Mouse (Mus musculus) midbrain, embryonic 12.5 days (tissue): ENCODE data around the gene Tmem235. TPM values are rescaled to one million over a fixed set of nuclear protein-coding genes. Genes with fewer than 3 reads are reported as not detected.
A peak's percentile ranks its signal among the peaks of the same experiment; 100 is the strongest.

ENCODE experiments used
- ATAC-seq: fragments of 200-750 bp; cut with Nextera tagmentation; 2 replicates; pipeline ENCODE4 v1.8.0; 2017; ENCODE audit warnings: low read depth, moderate TSS enrichment, moderate library complexity; ENCODE audit not compliant: low FRiP score
- H3K27ac ChIP-seq: fragments of 300-500 bp; sonication (generic); replicated peaks from 2 replicates; pipeline ENCODE4 v1.5.1; 2016; ENCODE audit warnings: mild to moderate bottlenecking
- H3K27me3 ChIP-seq: fragments of 300-500 bp; sonication (generic); 2 replicates; pipeline ENCODE4 v1.6.1; 2016; ENCODE audit warnings: mild to moderate bottlenecking
- H3K36me3 ChIP-seq: fragments of 300-500 bp; sonication (generic); 2 replicates; pipeline ENCODE4 v1.6.1; 2016
- H3K4me1 ChIP-seq: fragments of 300-500 bp; sonication (generic); 2 replicates; pipeline ENCODE4 v1.6.1; 2016
- H3K4me2 ChIP-seq: fragments of 300-500 bp; sonication (generic); replicated peaks from 2 replicates; pipeline ENCODE4 v1.6.1; 2016; ENCODE audit warnings: mild to moderate bottlenecking, moderate library complexity
- H3K4me3 ChIP-seq: fragments of 300-500 bp; sonication (generic); 2 replicates; pipeline ENCODE4 v1.5.1; 2016; ENCODE audit warnings: mild to moderate bottlenecking
- H3K9ac ChIP-seq: fragments of 300-500 bp; sonication (generic); replicated peaks from 2 replicates; pipeline ENCODE4 v1.6.1; 2016; ENCODE audit warnings: mild to moderate bottlenecking, moderate library complexity
- H3K9me3 ChIP-seq: fragments of 300-500 bp; sonication (generic); 2 replicates; pipeline ENCODE4 v1.6.1; 2016; ENCODE audit warnings: mild to moderate bottlenecking
- WGBS: fragments of 180-500 bp; shearing (Covaris S2); methylation state at CpG from one replicate; pipeline ENCODE4 v1.1.7; 2016; 5-methylcytosine and 5-hydroxymethylcytosine counted together
- polyA plus RNA-seq: library from polyadenylated mRNA; unstranded; fragments of >200 nt; fragmentation: Nextera tagmentation; extraction: Ambion mirVana; gene quantifications from 2 replicates; pipeline ENCODE4 v1.2.1, GENCODE M21; 2016

The Tmem235 gene
- polyA plus RNA-seq, 1 experiment from 2014 or later = not detected

- no peak within 1 kb of the TSS for H3K27ac ChIP-seq
- no peaks in the 10 kb centered on the region for H3K9me3 ChIP-seq
- ATAC-seq = peak; percentile 77
- peak within 1 kb of the TSS; percentile 98 for H3K4me2 ChIP-seq
- peak within 1 kb of the TSS; percentile 77 for H3K9ac ChIP-seq
- no peaks in the 10 kb centered on the region for H3K36me3 ChIP-seq
- WGBS = 1% methylated on average over 51 of the region's 51 CpGs
- H3K4me3 ChIP-seq = peak within 1 kb of the TSS; percentile 69
- H3K27me3 ChIP-seq = peaks cover 27% of the 10 kb centered on the region
- H3K4me1 ChIP-seq = peaks cover 24% of the 10 kb centered on the region
These were observed 12.5 kb downstream of the Tmem235 start, which contains the start of gene Tha1 for GRCm38 (mm10) chr11:117872861-117873608. Gene Tha1 (minus strand): TSS chr11:117873481.

GRCm38 (mm10) chr11:117874419-117874818, 13.9 kb downstream of the Tmem235 start:
- no peak overlapping the region for H3K9ac ChIP-seq
- H3K27me3 ChIP-seq = peaks cover 26% of the 10 kb centered on the region
- no peak for ATAC-seq
- H3K4me1 ChIP-seq = peaks cover 36% of the 10 kb centered on the region
- WGBS = 56% methylated on average over 4 of the region's 4 CpGs
- H3K36me3 ChIP-seq = no peaks in the 10 kb centered on the region
- H3K9me3 ChIP-seq = no peaks in the 10 kb centered on the region
- no peak overlapping the region for H3K27ac ChIP-seq
- H3K4me3 ChIP-seq = no peak overlapping the region
- H3K4me2 ChIP-seq = no peak overlapping the region

- Histone ChIP-seq H3K27ac (no peak overlapping the region), H3K4me3 (no peak overlapping the region), H3K4me1 (peaks cover 36% of the 10 kb centered on the region), H3K36me3 (no peaks in the 10 kb centered on the region), H3K9ac (no peak overlapping the region), H3K27me3 (peaks cover 35% of the 10 kb centered on the region), H3K9me3 (no peaks in the 10 kb centered on the region), H3K4me2 (no peak overlapping the region)
- WGBS = 14% methylated on average over 6 of the region's 6 CpGs
- no peak for ATAC-seq
These were observed 15.1 kb downstream of the Tmem235 start for GRCm38 (mm10) chr11:117875681-117876080.

GRCm38 (mm10) chr11:117877917-117878745, 17.6 kb downstream of the Tmem235 start:
- no peak overlapping the region for H3K4me3 ChIP-seq
- no peaks in the 10 kb centered on the region for H3K9me3 ChIP-seq
- WGBS = 40% methylated on average over 13 of the region's 13 CpGs
- peaks cover 21% of the 10 kb centered on the region for H3K27me3 ChIP-seq
- H3K4me2 ChIP-seq = no peak overlapping the region
- H3K9ac ChIP-seq = no peak overlapping the region
- H3K4me1 ChIP-seq = peaks cover 30% of the 10 kb centered on the region
- ATAC-seq = 0 out of 2 replicates have a peak, but pooled peaks have one; percentile 38
- peak overlapping the region; percentile 40; the same call in 1 of the 2 replicates for H3K27ac ChIP-seq
- H3K36me3 ChIP-seq = no peaks in the 10 kb centered on the region

- no peak overlapping the region for H3K4me3 ChIP-seq
- H3K27ac ChIP-seq = no peak overlapping the region
- H3K9me3 ChIP-seq = no peaks in the 10 kb centered on the region
- H3K4me2 ChIP-seq = no peak overlapping the region
- WGBS = 32% methylated on average over 8 of the region's 8 CpGs
- H3K27me3 ChIP-seq = peaks cover 22% of the 10 kb centered on the region
- H3K4me1 ChIP-seq = peaks cover 26% of the 10 kb centered on the region
- no peak for ATAC-seq
- no peaks in the 10 kb centered on the region for H3K36me3 ChIP-seq
- no peak overlapping the region for H3K9ac ChIP-seq
These were observed 18.3 kb downstream of the Tmem235 start for GRCm38 (mm10) chr11:117878892-117879291.

GRCm38 (mm10) chr11:117879676-117880075, 19.1 kb downstream of the Tmem235 start:
- Histone ChIP-seq H3K27ac (no peak overlapping the region), H3K9me3 (no peaks in the 10 kb centered on the region), H3K4me1 (peaks cover 26% of the 10 kb centered on the region), H3K36me3 (no peaks in the 10 kb centered on the region), H3K4me3 (no peak overlapping the region), H3K9ac (no peak overlapping the region), H3K27me3 (peaks cover 29% of the 10 kb centered on the region), H3K4me2 (no peak overlapping the region)
- ATAC-seq = no peak
- 75% methylated on average over 6 of the region's 6 CpGs for WGBS

- Histone ChIP-seq H3K9ac (no peak overlapping the region), H3K4me1 (peaks cover 26% of the 10 kb centered on the region), H3K27me3 (peaks cover 34% of the 10 kb centered on the region), H3K9me3 (no peaks in the 10 kb centered on the region), H3K36me3 (no peaks in the 10 kb centered on the region), H3K27ac (no peak overlapping the region), H3K4me3 (no peak overlapping the region), H3K4me2 (no peak overlapping the region)
- no peak for ATAC-seq
- WGBS = 90% methylated on average over 9 of the region's 9 CpGs
These were observed 19.9 kb downstream of the Tmem235 start for GRCm38 (mm10) chr11:117880336-117880976.

GRCm38 (mm10) chr11:117880977-117881358, 20.4 kb downstream of the Tmem235 start:
- H3K27ac ChIP-seq = no peak overlapping the region

GRCm38 (mm10) chr11:117881787-117882186, 21.2 kb downstream of the Tmem235 start:
- Histone ChIP-seq H3K9me3 (no peaks in the 10 kb centered on the region), H3K4me3 (no peak overlapping the region), H3K4me2 (no peak overlapping the region), H3K9ac (no peak overlapping the region), H3K27me3 (peaks cover 44% of the 10 kb centered on the region), H3K36me3 (no peaks in the 10 kb centered on the region), H3K27ac (no peak overlapping the region), H3K4me1 (peaks cover 21% of the 10 kb centered on the region)
- WGBS = 15% methylated on average over 8 of the region's 8 CpGs
- ATAC-seq = no peak

More at GRCm38 (mm10) chr11:117880977-117881358, 20.4 kb downstream of the Tmem235 start:
- H3K4me3 ChIP-seq = no peak overlapping the region
- WGBS = 85% methylated on average over 6 of the region's 6 CpGs
- ATAC-seq = no peak
- H3K36me3 ChIP-seq = no peaks in the 10 kb centered on the region
- H3K27me3 ChIP-seq = peaks cover 38% of the 10 kb centered on the region
- H3K4me1 ChIP-seq = peaks cover 22% of the 10 kb centered on the region
- no peak overlapping the region for H3K9ac ChIP-seq
- H3K4me2 ChIP-seq = no peak overlapping the region
- no peaks in the 10 kb centered on the region for H3K9me3 ChIP-seq

- 71% methylated on average over 1 of the region's 1 CpGs for WGBS
- H3K36me3 ChIP-seq = no peaks in the 10 kb centered on the region
- H3K27me3 ChIP-seq = peaks cover 44% of the 10 kb centered on the region
- no peak overlapping the region for H3K4me3 ChIP-seq
- ATAC-seq = no peak
- no peak overlapping the region for H3K4me2 ChIP-seq
- H3K4me1 ChIP-seq = peaks cover 21% of the 10 kb centered on the region
- H3K9ac ChIP-seq = no peak overlapping the region
- H3K27ac ChIP-seq = no peak overlapping the region
- H3K9me3 ChIP-seq = no peaks in the 10 kb centered on the region
These were observed 21.7 kb downstream of the Tmem235 start for GRCm38 (mm10) chr11:117882208-117882607.

- Histone ChIP-seq H3K4me3 (no peak overlapping the region), H3K9ac (no peak overlapping the region), H3K27me3 (peaks cover 48% of the 10 kb centered on the region), H3K27ac (no peak overlapping the region), H3K9me3 (no peaks in the 10 kb centered on the region), H3K36me3 (no peaks in the 10 kb centered on the region), H3K4me1 (peaks cover 34% of the 10 kb centered on the region), H3K4me2 (no peak overlapping the region)
- no peak for ATAC-seq
- WGBS = 76% methylated on average over 5 of the region's 5 CpGs
These were observed 25.4 kb downstream of the Tmem235 start for GRCm38 (mm10) chr11:117886000-117886399.
